Mouse (Mus musculus) CH12.LX (cell line): ENCODE results near the gene Spout1. TPM values are rescaled to one million over a fixed set of nuclear protein-coding genes. Genes with fewer than 3 reads are reported as not detected.
"Not testable (repeated sequence)": the region's sequence is repeated elsewhere in the genome, so short reads cannot be mapped to it uniquely, and the experiment has no call there.

ENCODE experiments used
- DNase-seq: peaks from one replicate; pipeline ENCODE4 v3.0.0-alpha.2; 2013; ENCODE audit errors: extremely low read depth
- H3K27ac ChIP-seq: 2 replicates; pipeline ENCODE4 v1.5.1; 2012; ENCODE audit warnings: low read depth, mild to moderate bottlenecking, control low read depth, moderate library complexity; ENCODE audit not compliant: insufficient read depth
- H3K27me3 ChIP-seq: replicated peaks from 2 replicates; pipeline ENCODE3; 2012; ENCODE audit warnings: inconsistent platforms
- H3K36me3 ChIP-seq, 2 experiments: replicated peaks in 1 of 2; 2 replicates each; pipeline versions ENCODE3 to v1.6.1; 2012; ENCODE audit warnings: inconsistent platforms in 1 of 2, low read length in 1 of 2, mild to moderate bottlenecking in 1 of 2, mixed read lengths in 1 of 2, moderate library complexity in 1 of 2; ENCODE audit not compliant: control insufficient read depth in 1 of 2, insufficient read depth in 1 of 2
- H3K4me1 ChIP-seq, 2 experiments: 2 replicates each; pipeline ENCODE4 v1.6.1; 2012; ENCODE audit warnings: inconsistent platforms in 1 of 2, moderate library complexity in 1 of 2; ENCODE audit not compliant: insufficient read depth in 2 of 2, control insufficient read depth in 1 of 2
- H3K4me2 ChIP-seq: 2 replicates; pipeline ENCODE4 v1.6.1; 2012; ENCODE audit warnings: low read depth, mild to moderate bottlenecking, control low read depth; ENCODE audit not compliant: poor library complexity, insufficient read depth, severe bottlenecking
- H3K4me3 ChIP-seq, 3 experiments: fragments of 150-350 bp in 1 of 3; sonication (generic) in 1 of 3; replicated peaks in 1 of 3; 2 replicates each; pipeline versions ENCODE3 to v1.5.1; 2011 to 2012; ENCODE audit warnings: low read depth in 2 of 3, low read length in 2 of 3, mild to moderate bottlenecking in 2 of 3, moderate library complexity in 2 of 3, control low read depth in 1 of 3, improper control_type of control experiment in 1 of 3, inconsistent platforms in 1 of 3, mixed read lengths in 1 of 3; ENCODE audit not compliant: poor library complexity in 1 of 3
- H3K79me2 ChIP-seq: replicated peaks from 2 replicates; pipeline ENCODE4 v1.6.1; 2012; ENCODE audit warnings: mild to moderate bottlenecking, moderate library complexity; ENCODE audit not compliant: control insufficient read depth, poor library complexity, insufficient read depth, severe bottlenecking; ENCODE audit errors: extremely low read depth
- H3K9ac ChIP-seq: 2 replicates; pipeline ENCODE4 v1.6.1; 2012; ENCODE audit warnings: low read depth, mild to moderate bottlenecking, control low read depth, moderate library complexity; ENCODE audit not compliant: insufficient read depth
- H3K9me3 ChIP-seq: replicated peaks from 2 replicates; pipeline ENCODE3; 2012; ENCODE audit warnings: low read length, inconsistent platforms, mixed read lengths
- BHLHE40 ChIP-seq: IDR thresholded peaks from 2 replicates; pipeline ENCODE4 v1.6.1; 2011; ENCODE audit warnings: mild to moderate bottlenecking, low read depth, low read length, improper control_type of control experiment
- JUND ChIP-seq: conservative IDR thresholded peaks from 2 replicates; pipeline ENCODE4 v1.6.1; 2011; ENCODE audit warnings: low read depth, low read length, improper control_type of control experiment
- MYC ChIP-seq: IDR thresholded peaks from 2 replicates; pipeline ENCODE4 v1.6.1; 2011; ENCODE audit warnings: low read depth, mild to moderate bottlenecking, improper control_type of control experiment, low read length
- NRF1 ChIP-seq: IDR thresholded peaks from 2 replicates; pipeline ENCODE4 v1.6.1; 2014; ENCODE audit warnings: low read depth, mild to moderate bottlenecking, inconsistent platforms, low read length, improper control_type of control experiment, moderate library complexity
- SIN3A ChIP-seq: IDR thresholded peaks from 2 replicates; pipeline ENCODE4 v1.6.1; 2012; ENCODE audit warnings: low read length, improper control_type of control experiment, inconsistent platforms
- SMC3 ChIP-seq: IDR thresholded peaks from 2 replicates; pipeline ENCODE4 v1.6.1; 2011; ENCODE audit warnings: low read depth, low read length, improper control_type of control experiment
- TBP ChIP-seq: conservative IDR thresholded peaks from 2 replicates; pipeline ENCODE4 v1.6.1; 2011; ENCODE audit warnings: low read depth, low read length, improper control_type of control experiment
- USF2 ChIP-seq: conservative IDR thresholded peaks from 2 replicates; pipeline ENCODE4 v1.6.1; 2011; ENCODE audit warnings: low read depth, low read length, improper control_type of control experiment
- dilution Hi-C: fragments of 300-500 bp; cut with MboI; formaldehyde crosslinking; loops from 2 replicates; pipeline ENCODE4 v1.14.3; 2020; ENCODE audit warnings: low sequenced_read_pairs; ENCODE audit not compliant: extremely low pct_unique_long_range_greater_than_20kb, extremely low pct_ligation_motif_present
- in situ Hi-C: fragments of 300-500 bp; cut with MboI; formaldehyde crosslinking; loops from 3 replicates; pipeline ENCODE4 v1.14.3; 2019; ENCODE audit warnings: low sequenced_read_pairs, low pct_ligation_motif_present, low pct_unique_long_range_greater_than_20kb, mixed read lengths
- polyA plus RNA-seq: library from polyadenylated mRNA; unstranded; fragments of >175 nt; gene quantifications from 2 replicates; pipeline ENCODE4 v1.2.1, GENCODE M21; 2012; ENCODE audit warnings: low read depth; ENCODE audit not compliant: insufficient read length
- total RNA-seq, 2 experiments: library from RNA; depleted of rRNA; stranded (reverse); fragments of 300-350 nt in 1 of 2; fragments of >200 nt in 1 of 2; gene quantifications; 2 replicates each; pipeline ENCODE4 v1.2.3; 2012 to 2014

Spout1 gene
- total and polyA plus RNA-seq, 3 experiments, result 38.4 to 62.3 (median 49.2) TPM

GRCm38 (mm10) chr2:30140021-30140420 is 38.2 kb downstream of the Spout1 start:
- H3K4me3 ChIP-seq, H3K79me2 ChIP-seq, H3K4me2 ChIP-seq, H3K27me3 ChIP-seq, in situ Hi-C loops, dilution Hi-C loops, H3K27ac ChIP-seq, DNase-seq, H3K9ac ChIP-seq, H3K4me1 ChIP-seq, H3K9me3 ChIP-seq: not testable (repeated sequence)
- peaks cover 40 to 88% of the 10 kb centered on the region in 2 experiments for H3K36me3 ChIP-seq

- Histone ChIP-seq H3K4me1 (peaks cover 0 to 24% of the 10 kb centered on the region in 2 experiments; a peak in 2 of 4 replicates), H3K9me3 (no peaks in the 10 kb centered on the region), H3K27ac (no peak overlapping the region), H3K27me3 (no peaks in the 10 kb centered on the region), H3K79me2 (no peaks in the 10 kb centered on the region), H3K4me3 (no peak overlapping the region), H3K36me3 (peaks cover 21 to 54% of the 10 kb centered on the region in 2 experiments), H3K4me2 (no peak overlapping the region), H3K9ac (no peak overlapping the region)
- TF ChIP-seq JUND, result no peak
- no peak for TF ChIP-seq BHLHE40
- no peak for DNase-seq
- in situ Hi-C loops (no loop called here), dilution Hi-C loops (no loop called here)
These were observed 41.8 kb downstream of the Spout1 start for GRCm38 (mm10) chr2:30136458-30136857.

GRCm38 (mm10) chr2:30134928-30135620 is 43.2 kb downstream of the Spout1 start:
- no peak for DNase-seq
- no peak overlapping the region for H3K9ac ChIP-seq
- in situ Hi-C loops, result no loop called here
- peaks cover 10 to 40% of the 10 kb centered on the region in 2 experiments for H3K36me3 ChIP-seq
- H3K27ac ChIP-seq, result no peak overlapping the region
- dilution Hi-C loops, result no loop called here
- no peak overlapping the region for H3K4me3 ChIP-seq
- H3K9me3 ChIP-seq, result no peaks in the 10 kb centered on the region
- H3K27me3 ChIP-seq, result no peaks in the 10 kb centered on the region
- peaks cover 0 to 24% of the 10 kb centered on the region in 2 experiments; a peak in 2 of 4 replicates for H3K4me1 ChIP-seq
- TF ChIP-seq MYC (no peak), SMC3 (no peak), USF2 (no peak), NRF1 (no peak), SIN3A (no peak), TBP (no peak)
- H3K4me2 ChIP-seq, result peak overlapping the region; percentile 85
- H3K79me2 ChIP-seq, result no peaks in the 10 kb centered on the region
